Mouse (Mus musculus): ENCODE data around the gene Panx3.

Panx3 gene

GRCm38 (mm10) chr9:37632305-37632704 lies 36.7 kb downstream of the Panx3 start:
- no peak for DNase-seq (ENCODE audit: low spot score in 2 of 2)

- DNase-seq (ENCODE audit: low spot score in 2 of 2) = no peak
Observed at GRCm38 (mm10) chr9:37629941-37630340, 39.1 kb downstream of the Panx3 start.

GRCm38 (mm10) chr9:37628581-37628980 lies 40.5 kb downstream of the Panx3 start:
- no peak for DNase-seq (ENCODE audit: low spot score in 2 of 2)

GRCm38 (mm10) chr9:37627263-37627662 lies 41.8 kb downstream of the Panx3 start:
- no peak for DNase-seq (ENCODE audit: low spot score in 2 of 2)

- DNase-seq (ENCODE audit: low spot score in 2 of 2) = peak in 1 of 2 experiments; percentile 24
Observed at GRCm38 (mm10) chr9:37626103-37626567, 42.9 kb downstream of the Panx3 start.

GRCm38 (mm10) chr9:37625641-37626040 lies 43.4 kb downstream of the Panx3 start:
- DNase-seq (ENCODE audit: low spot score in 2 of 2) = peak; percentile 49 to 69

GRCm38 (mm10) chr9:37625129-37625528 lies 43.9 kb downstream of the Panx3 start:
- no peak for DNase-seq (ENCODE audit: low spot score in 2 of 2)

GRCm38 (mm10) chr9:37624502-37624901 lies 44.5 kb downstream of the Panx3 start:
- DNase-seq (ENCODE audit: low spot score in 2 of 2) = no peak

- DNase-seq (ENCODE audit: low spot score in 2 of 2) = no peak
Observed at GRCm38 (mm10) chr9:37623981-37624380, 45.1 kb downstream of the Panx3 start.

GRCm38 (mm10) chr9:37621290-37621689 lies 47.7 kb downstream of the Panx3 start:
- no peak for DNase-seq (ENCODE audit: low spot score in 2 of 2)

- no peak for DNase-seq (ENCODE audit: low spot score in 2 of 2)
Observed at GRCm38 (mm10) chr9:37616770-37617169, 52.3 kb downstream of the Panx3 start.

GRCm38 (mm10) chr9:37615220-37615619 lies 53.8 kb downstream of the Panx3 start:
- DNase-seq (ENCODE audit: low spot score in 2 of 2) = no peak

GRCm38 (mm10) chr9:37614316-37614715 lies 54.7 kb downstream of the Panx3 start:
- DNase-seq (ENCODE audit: low spot score in 2 of 2) = no peak

GRCm38 (mm10) chr9:37613911-37614280 lies 55.1 kb downstream of the Panx3 start:
- no peak for DNase-seq (ENCODE audit: low spot score in 2 of 2)

GRCm38 (mm10) chr9:37613182-37613910 lies 55.7 kb downstream of the Panx3 start, which contains the start of gene Spa17:
Gene Spa17 (minus strand): TSS chr9:37613722.
- DNase-seq (ENCODE audit: low spot score in 2 of 2) = peak; percentile 71 to 77

All from frontal cortex, postnatal 25 days (tissue).